Mouse (Mus musculus): ENCODE results near the gene Spats1.

DNA sequence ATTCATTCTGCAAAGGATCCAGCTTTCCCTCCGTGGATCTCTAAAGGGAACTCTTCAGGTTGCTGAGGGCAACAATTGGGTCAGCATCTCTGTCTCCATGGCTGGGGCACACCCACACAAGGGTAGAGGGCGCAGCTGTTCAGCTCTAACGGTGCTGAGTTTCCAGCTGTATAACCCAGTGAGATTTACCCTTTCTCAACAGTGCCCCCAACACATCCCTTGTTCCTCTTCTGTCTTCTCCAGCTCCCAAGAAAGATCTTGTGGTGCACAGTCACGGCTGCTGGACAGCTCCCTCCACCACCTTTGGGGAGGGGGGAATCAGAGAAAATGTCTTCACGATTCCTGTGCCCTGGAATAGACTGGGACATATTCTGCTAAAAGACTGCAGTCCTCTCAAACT is 12.0 kb upstream of the Spats1 start:
- TF ChIP-seq CTCF (IDR thresholded peaks at IDR 0.05; ENCODE audit: extremely low read depth, insufficient read depth, low read length) (no peak), POLR2A (IDR thresholded peaks at IDR 0.05; ENCODE audit: extremely low read depth, insufficient read depth, low read length) (no peak)

Data from cortical plate, adult 2 months (tissue).